Mouse (Mus musculus) layer of hippocampus, adult 9-11 months (tissue): ENCODE results near the gene Polr3c.
"Not testable (repeated sequence)": the region's sequence is repeated elsewhere in the genome, so short reads cannot be mapped to it uniquely, and the experiment has no call there.

Experiments
- DNase-seq: peaks from one replicate; pipeline ENCODE4 v3.0.0; 2022

Gene Polr3c

DNA sequence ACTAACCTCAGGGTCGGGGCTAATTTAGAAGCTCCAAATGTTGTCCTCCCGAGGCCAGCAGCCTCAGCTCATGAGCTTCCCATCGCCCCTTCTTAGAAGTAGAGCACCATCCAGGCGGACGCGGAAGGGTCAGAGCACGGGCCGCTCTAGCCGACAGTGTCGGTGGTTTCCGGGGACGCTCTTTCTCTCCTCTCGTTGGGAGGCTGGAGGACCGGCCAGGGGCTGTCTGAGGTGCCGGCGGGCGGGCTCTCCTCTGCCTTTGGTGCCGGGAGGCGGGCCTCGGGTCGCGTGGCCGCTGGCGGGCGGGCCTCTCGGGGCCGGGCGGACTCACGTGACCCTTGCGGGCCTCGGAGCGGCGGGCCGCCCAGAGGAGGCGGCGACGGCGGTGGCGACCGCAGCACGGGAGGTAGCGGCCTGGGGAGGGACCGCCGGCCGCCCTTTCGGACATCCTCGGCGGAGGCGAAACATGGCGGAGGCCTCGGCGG, at the start of gene Polr3c, which contains the start of gene Rnf115:
Polr3c (minus strand) TSS at position 286 of the 485 bp plus-strand sequence.
Rnf115 (plus strand) TSS at position 322 of the 485 bp plus-strand sequence.
- peak; percentile 96 for DNase-seq

GRCm38 (mm10) chr3:96777120-96777519, 49.7 kb upstream of the Polr3c start:
- DNase-seq = no peak

- DNase-seq = no peak
These were observed 45.5 kb upstream of the Polr3c start for GRCm38 (mm10) chr3:96772949-96773348.

DNA sequence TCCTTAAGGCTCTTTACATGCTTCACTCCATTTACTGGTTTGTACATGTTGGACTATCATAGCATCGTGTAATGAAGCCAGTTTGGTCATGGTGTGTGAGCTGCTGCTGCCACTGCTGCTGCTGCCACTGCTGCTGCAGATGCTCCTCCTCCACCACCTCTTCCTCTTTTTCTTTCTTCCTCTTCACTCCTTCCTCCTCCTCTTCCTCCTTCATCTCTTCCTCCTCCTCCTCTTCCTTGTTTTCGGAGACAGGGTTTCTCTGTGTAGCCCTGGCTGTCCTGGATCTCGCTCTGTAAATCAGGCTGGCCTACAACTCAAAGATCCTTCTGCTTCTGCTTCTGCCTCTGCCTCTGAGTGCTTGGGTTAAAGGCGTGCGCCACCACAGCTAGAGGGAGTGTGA, 42.5 kb upstream of the Polr3c start:
- DNase-seq = no peak

GRCm38 (mm10) chr3:96764528-96764927, 37.1 kb upstream of the Polr3c start:
- DNase-seq = no peak

DNA sequence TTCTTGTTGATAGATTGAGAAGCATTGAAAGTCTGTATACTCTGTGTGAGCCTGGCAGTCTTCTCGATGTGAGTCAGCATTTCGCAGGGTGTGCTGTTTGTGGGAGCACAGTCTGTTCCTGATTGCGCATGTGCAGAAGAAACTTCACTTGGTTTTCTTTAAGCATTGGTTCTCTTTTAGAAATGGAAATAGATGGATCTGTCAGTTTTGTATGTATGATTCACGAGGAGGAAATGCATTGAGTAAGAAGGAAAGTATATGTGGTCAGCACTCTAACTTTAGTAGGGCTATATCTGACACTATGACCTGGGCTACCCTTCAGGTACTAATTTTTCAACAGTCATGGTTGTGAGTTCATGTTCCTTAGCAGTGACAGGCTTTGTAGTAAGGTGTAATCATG, 32.3 kb upstream of the Polr3c start:
- DNase-seq = peak; percentile 43

GRCm38 (mm10) chr3:96757691-96758090, 30.3 kb upstream of the Polr3c start:
- no peak for DNase-seq

DNA sequence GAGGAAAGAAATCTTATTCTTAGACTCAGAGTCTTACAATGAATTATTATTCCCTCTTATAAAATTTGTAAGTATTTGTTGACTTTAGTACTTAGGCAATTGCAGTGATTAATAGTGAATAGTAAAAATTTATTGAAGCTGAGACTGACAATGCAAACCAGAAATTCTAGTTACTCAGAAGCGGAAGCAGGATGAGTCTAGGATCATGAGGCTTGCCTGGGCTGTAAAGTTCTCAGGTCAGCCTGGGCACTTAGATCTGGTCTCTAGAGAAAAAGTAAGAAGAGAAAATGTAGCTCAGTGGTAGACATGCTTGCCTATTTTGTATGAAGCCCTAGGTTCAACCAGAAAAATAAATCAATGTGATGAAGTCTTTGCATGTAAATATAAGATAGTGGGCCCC, 28.5 kb upstream of the Polr3c start:
- no peak for DNase-seq

DNA sequence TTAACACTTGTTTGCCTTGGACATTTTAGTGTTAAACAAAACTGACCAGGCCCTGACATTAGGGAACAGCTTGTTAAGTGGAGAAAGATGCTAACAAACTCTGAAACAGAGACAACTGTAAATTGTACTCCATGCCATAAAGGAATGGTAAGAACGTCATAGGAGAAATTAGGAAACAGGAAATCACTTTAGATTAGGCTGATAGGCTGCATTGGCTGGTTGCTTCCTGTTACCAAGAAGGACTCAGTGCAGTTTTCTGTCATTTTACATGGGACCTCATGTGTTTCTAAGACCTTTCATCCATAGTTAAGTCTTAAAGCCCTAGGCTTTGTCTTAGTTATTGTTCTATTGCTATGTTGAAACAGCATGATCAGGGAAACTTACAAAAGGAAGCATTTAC, 19.4 kb upstream of the Polr3c start:
- no peak for DNase-seq

GRCm38 (mm10) chr3:96744348-96744747, 16.9 kb upstream of the Polr3c start:
- DNase-seq = no peak

- DNase-seq = not testable (repeated sequence)
These were observed 12.9 kb upstream of the Polr3c start for GRCm38 (mm10) chr3:96740279-96740678.

DNA sequence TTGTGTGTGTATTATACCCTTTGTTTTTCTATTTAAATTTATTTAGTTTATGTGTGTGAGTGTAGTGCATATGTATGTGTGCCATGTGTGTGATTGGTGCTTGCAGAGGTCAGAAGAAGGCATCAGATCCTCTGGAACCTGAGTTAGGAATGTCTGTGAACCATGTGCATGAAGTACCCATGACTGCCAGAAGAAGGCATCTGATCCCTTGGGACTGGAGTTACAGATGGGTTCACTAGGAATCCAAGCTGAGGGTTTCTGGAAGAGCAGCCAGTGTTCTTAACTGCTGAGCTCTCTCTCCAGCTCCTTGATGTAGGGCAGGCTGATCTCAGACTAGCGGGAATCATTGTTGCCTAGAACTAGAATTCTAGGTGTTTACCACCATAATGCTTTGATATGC, 10.6 kb upstream of the Polr3c start:
- no peak for DNase-seq

GRCm38 (mm10) chr3:96737013-96737740, 9.7 kb upstream of the Polr3c start:
- DNase-seq = no peak

- peak; percentile 60 for DNase-seq
These were observed 7.8 kb upstream of the Polr3c start for GRCm38 (mm10) chr3:96735200-96735599.

DNA sequence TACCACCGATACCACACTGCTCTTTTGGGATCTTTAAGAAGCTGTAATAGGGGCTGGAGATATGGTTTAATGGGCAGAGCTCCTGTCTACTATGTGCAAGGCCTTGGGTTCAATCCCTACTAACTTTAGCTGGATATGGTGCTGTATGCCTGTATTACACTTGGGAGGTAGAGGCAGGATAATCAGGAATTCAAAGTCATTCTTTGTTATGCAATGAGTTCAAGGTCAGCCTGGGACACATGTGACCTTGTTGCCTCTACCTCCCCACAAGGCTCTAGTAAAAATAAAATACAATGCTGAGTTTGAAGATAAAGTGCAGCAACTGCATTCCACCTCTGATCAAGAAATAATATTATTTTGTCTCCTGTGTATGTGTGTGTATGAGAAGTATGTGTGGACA, 6.6 kb upstream of the Polr3c start:
- DNase-seq = no peak

- no peak for DNase-seq
These were observed 3.4 kb upstream of the Polr3c start for GRCm38 (mm10) chr3:96730785-96731184.

DNA sequence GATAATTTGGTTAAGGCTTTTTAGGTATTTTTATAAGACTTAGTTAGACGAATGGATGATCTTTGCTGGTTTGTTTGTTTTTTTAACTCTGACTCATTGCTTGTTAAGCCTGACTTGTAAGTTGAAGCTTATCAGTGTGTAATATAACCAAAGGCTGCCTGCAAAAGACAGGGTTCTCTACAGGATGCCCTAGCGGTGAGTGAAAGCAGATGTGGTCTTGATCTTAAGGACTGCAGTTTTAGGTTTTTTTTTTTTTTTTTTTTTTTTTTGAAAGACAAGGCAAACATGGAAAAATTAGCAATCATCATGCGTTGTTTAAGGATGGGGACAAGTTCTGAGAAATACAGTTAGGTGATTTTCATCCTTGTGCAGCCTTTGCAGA, 2.0 kb upstream of the Polr3c start:
- DNase-seq = no peak

DNA sequence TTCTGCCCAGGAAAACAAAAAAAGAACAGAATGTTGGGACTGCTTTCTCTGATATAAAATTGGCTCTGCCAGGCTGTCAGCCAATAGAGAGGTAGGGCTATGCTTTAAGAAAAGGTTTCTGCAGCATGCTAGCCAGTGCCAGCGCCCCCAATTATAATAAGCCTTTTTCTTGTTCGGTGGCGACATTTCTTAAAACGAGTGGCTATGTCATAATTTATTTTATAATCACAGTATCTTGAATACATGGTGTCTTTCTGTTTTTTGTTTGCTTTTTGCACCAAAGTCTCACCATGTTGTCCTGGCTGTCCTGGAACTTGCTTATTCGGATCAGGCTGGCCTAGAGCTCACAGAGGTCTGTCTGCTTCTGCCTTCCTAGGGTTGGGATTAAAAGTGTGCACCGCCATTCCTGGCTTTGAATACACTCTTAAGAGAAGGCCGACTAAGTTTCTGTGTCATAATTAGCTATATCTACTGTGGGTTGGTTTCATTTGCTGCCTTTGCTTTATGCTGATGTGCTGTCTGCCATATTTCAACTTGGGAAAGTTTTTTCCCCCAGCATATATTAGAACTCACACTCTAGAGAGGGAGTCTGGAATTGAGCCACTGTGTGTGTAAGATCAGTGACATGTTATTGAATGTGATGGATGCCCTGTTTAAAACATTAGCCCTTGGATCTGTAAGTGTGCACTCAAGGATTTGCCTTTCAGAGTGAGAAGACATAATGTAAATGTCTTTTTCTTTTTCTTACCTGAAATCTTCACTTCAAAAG, 1.4 kb upstream of the Polr3c start:
- DNase-seq = no peak

DNA sequence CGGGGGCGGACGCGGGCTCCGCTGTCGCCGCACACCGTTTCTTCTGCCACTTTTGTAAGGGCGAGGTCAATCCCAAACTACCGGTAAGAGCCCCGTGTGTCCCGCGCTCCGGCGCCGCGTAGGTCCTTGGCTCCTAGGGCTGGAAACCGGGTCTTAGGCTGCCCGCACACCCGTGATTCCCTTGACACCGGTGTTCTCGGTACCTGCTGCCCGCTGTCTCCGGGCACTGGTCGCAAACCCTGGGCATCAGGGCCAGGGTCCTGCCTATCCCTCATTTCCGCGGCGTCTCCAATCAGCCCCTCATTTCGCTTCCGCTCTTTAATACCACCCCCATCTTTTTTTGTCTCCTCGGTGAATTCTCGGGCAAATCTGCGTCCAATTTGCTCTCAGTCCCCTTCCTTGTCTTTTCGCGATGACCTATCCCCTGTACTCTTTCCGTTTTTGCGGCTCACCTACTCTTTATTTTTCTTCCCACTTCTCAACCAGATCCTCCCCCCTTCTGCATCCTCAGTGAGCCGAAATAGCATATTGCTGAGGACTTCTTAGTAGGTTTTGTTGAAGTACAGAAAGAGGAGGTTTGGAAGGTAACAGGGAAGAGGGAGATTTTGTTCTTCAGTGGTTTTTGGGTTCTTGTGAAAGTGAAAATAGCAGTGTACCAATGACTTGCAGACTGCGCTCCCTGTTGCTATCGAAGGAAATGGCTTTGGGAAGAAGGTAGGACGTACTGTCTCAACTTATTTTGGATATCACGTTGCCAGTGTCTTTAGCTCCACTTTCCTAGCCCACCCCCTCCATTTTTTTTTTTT, 603 bp upstream of the Polr3c start:
- DNase-seq = no peak

- peak; percentile 67 for DNase-seq
These were observed 8.3 kb downstream of the Polr3c start for GRCm38 (mm10) chr3:96719173-96719572.

DNA sequence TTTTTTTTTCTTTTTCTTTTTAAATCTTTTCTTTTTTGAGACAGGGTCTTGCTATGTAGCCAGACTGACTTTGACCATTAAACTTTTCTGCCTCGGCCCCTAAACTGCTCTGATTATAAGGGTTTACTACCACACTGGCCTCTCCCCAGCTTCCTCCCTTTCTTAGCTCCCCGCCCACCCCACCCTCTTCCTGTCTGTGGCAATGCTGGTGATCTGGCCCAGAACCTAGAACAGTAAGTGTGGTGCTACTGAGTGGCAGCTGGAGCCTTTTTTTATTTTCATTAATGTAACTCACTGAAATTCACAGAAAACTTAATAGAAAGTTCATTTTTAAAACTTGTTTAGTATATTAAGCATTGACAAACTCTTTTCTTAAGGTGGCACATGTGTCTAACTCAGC, 11.6 kb downstream of the Polr3c start:
- no peak for DNase-seq

- DNase-seq = no peak
These were observed 13.1 kb downstream of the Polr3c start for GRCm38 (mm10) chr3:96714286-96714685.

DNA sequence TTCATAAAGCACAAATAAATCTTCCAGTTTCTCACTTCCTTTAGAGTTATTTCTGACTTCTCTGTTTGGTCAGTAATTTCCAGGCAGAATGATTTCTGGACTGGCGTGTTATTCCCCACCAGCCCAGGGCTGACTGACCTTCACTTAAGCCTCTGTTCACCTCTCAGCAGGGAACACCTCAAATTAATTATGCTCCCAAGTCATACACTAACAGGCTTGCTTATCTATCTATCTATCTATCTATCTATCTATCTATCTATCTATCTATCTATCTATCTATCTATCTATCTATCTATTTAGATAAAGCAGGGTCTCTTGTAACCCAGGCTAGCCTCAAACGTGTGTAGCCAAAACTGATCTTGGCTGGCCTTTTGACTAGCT, 18.8 kb downstream of the Polr3c start:
- DNase-seq = no peak
